Mouse (Mus musculus) stomach, embryonic 16.5 days (tissue): ENCODE results near the gene Tlk2. TPM values are rescaled to one million over a fixed set of nuclear protein-coding genes. Genes with fewer than 3 reads are reported as not detected.

Source experiments
- ATAC-seq: fragments of 200-750 bp; cut with Nextera tagmentation; 2 replicates; pipeline ENCODE4 v1.8.0; 2017; ENCODE audit warnings: moderate number of reproducible peaks, moderate TSS enrichment; ENCODE audit not compliant: insufficient read depth, low FRiP score
- H3K27ac ChIP-seq: fragments of 300-500 bp; sonication (generic); 2 replicates; pipeline ENCODE4 v1.5.1; 2014; ENCODE audit warnings: low read length
- H3K27me3 ChIP-seq: fragments of 300-500 bp; sonication (generic); 2 replicates; pipeline ENCODE4 v1.6.1; 2014; ENCODE audit warnings: low read length, control low read depth, mixed read lengths; ENCODE audit not compliant: control insufficient read depth, insufficient read depth
- H3K36me3 ChIP-seq: fragments of 300-500 bp; sonication (generic); 2 replicates; pipeline ENCODE4 v1.6.1; 2014; ENCODE audit warnings: low read length; ENCODE audit not compliant: control insufficient read depth, insufficient read depth
- H3K4me1 ChIP-seq: fragments of 300-500 bp; sonication (generic); 2 replicates; pipeline ENCODE4 v1.6.1; 2014; ENCODE audit warnings: low read length, control low read depth, mixed read lengths; ENCODE audit not compliant: control insufficient read depth, insufficient read depth
- H3K4me2 ChIP-seq: fragments of 300-500 bp; sonication (generic); 2 replicates; pipeline ENCODE4 v1.6.1; 2014; ENCODE audit warnings: low read depth, low read length, mixed read lengths
- H3K4me3 ChIP-seq: fragments of 300-500 bp; sonication (generic); replicated peaks from 2 replicates; pipeline ENCODE4 v1.5.1; 2014; ENCODE audit warnings: mild to moderate bottlenecking, low read length
- H3K9ac ChIP-seq: fragments of 300-500 bp; sonication (generic); 2 replicates; pipeline ENCODE4 v1.6.1; 2014; ENCODE audit warnings: low read length
- H3K9me3 ChIP-seq: fragments of 300-500 bp; sonication (generic); replicated peaks from 2 replicates; pipeline ENCODE4 v1.6.1; 2016; ENCODE audit warnings: low read length, control low read depth; ENCODE audit not compliant: control insufficient read depth
- WGBS: fragments of 180-500 bp; shearing (Covaris S2); extraction: QIAGEN DNeasy Blood & Tissue Kit; methylation state at CpG from one replicate; pipeline ENCODE4 v1.1.7; 2014; 5-methylcytosine and 5-hydroxymethylcytosine counted together
- polyA plus RNA-seq: library from polyadenylated mRNA; unstranded; fragments of >200 nt; fragmentation: Nextera tagmentation; extraction: Ambion mirVana; gene quantifications from 2 replicates; pipeline ENCODE4 v1.2.1, GENCODE M21; 2015

Tlk2 gene
- polyA plus RNA-seq, 1 experiment from 2014 or later = 10.5 TPM

DNA sequence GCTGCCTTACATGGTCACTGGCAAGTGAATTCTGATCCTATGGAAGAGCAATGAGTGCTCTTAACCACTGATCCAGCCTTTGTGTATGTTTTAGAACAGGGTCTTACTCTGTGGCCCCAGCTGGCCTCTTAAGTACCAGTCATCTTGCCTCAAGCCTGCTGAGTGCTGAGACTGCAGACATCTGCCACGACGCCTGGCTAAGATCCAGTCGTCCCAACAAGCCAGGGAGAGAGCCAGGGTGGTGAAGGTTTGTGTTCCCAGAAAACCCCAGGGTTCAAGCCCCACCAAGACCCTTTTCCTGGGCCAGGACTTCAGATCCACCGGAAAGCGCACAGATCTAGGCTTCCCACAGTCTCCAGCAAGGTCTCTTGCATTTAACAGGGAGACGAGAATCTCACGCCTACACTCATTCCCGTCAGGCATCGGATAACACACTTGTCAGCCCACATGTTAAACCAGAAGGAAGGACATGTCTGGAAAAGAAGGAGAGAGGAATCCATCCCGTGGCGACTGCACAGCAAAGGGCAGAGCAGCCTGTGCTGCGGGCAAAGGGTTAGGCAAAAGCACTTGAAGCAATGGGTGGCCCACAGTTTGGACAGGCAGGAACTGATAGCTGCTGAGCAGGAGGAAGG lies 133.8 kb downstream of the Tlk2 start:
- 0 out of 2 replicates have a peak, but pooled peaks have one; percentile 12 for ATAC-seq

DNA sequence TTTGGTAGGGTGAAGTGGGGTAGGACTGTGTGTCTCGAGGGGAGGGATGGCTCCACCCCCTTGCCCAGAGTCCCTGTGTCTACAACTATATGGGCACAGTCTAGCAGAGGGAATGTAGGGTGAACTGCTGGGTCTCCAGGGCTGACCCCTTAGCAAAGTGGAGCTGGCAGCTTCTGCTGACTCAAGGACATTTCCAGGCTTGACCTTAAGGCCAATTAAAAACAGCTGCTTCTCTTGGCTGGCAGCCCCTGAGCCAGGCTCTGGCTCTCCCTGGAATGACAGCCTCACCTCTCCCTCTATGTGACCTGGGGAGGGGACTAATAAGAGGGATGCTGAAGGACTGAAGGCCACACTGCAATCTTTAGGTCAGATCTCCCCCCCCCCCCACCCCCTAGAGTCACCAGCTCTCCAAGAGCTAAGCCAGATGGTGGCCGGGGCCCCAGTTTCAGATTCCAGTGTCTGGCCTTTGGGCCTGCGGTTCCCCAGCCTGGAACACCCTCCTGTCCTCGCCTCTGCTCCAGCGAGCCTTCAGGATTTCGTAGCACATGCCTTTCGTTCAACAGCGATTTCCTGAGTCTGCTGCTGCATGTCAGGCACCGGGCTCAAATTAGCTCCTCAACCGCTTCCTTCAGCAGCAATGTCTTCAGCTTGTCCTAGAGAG lies 134.5 kb downstream of the Tlk2 start:
- H3K9ac ChIP-seq = no peak overlapping the region
- no peak overlapping the region for H3K4me2 ChIP-seq
- H3K4me3 ChIP-seq = no peak overlapping the region
- H3K9me3 ChIP-seq = no peaks in the 10 kb centered on the region
- H3K36me3 ChIP-seq = no peaks in the 10 kb centered on the region
- ATAC-seq = peak; percentile 61; the same call in 1 of the 2 replicates
- peak overlapping the region; percentile 19; the same call in 1 of the 2 replicates for H3K27ac ChIP-seq
- H3K27me3 ChIP-seq = no peaks in the 10 kb centered on the region
- peaks cover 23% of the 10 kb centered on the region for H3K4me1 ChIP-seq
- WGBS = 36% methylated on average over 10 of the region's 10 CpGs

More for the DNA sequence above, 133.8 kb downstream of the Tlk2 start:
- no peak overlapping the region for H3K4me2 ChIP-seq
- no peak overlapping the region for H3K27ac ChIP-seq
- H3K4me1 ChIP-seq = peaks cover 23% of the 10 kb centered on the region
- H3K4me3 ChIP-seq = no peak overlapping the region
- no peaks in the 10 kb centered on the region for H3K27me3 ChIP-seq
- WGBS = 46% methylated on average over 12 of the region's 12 CpGs
- no peaks in the 10 kb centered on the region for H3K36me3 ChIP-seq
- no peaks in the 10 kb centered on the region for H3K9me3 ChIP-seq
- H3K9ac ChIP-seq = no peak overlapping the region

DNA sequence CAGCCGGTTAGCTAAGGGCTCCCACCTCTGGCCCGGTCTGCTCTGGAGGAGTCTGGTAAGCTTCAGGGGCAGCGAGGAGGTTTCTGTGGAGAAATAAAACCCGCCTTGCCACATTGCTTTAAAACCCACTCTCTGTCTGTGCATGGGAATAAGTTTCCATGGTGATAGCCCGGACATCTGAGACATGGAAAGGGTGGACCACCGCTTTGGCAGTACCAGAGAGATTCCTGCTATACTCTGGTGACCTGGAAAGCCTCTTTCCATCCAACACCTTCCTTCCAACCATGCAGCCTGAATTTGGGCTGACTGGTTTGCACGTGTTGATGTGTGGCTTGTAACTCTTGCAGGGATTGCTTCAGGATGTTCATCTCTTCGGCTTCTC lies 135.0 kb downstream of the Tlk2 start:
- peaks cover 23% of the 10 kb centered on the region for H3K4me1 ChIP-seq
- H3K27me3 ChIP-seq = no peaks in the 10 kb centered on the region
- ATAC-seq = no peak

DNA sequence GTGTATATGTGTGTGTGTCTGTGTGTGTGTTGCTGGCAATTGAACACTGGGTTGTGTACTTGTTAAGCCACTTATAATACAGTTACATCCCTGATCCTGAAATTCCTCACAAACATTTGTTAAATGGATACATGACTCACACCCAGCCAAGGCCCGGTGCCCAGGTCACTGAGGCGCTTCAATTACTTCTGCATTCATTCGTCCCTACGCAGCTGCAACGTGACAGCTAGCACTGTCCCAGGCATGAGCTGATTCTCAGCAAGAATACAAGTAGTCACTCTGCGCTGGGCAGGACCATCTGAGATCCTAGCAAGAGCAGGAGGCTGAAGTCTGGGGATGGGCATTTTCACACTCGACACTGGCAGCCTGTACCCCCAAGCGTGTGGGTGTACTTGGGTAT lies 136.7 kb downstream of the Tlk2 start:
- Histone ChIP-seq H3K27ac (no peak overlapping the region), H3K9ac (no peak overlapping the region), H3K4me1 (peaks cover 23% of the 10 kb centered on the region), H3K9me3 (no peaks in the 10 kb centered on the region; the same call in 1 of the 2 replicates), H3K4me3 (no peak overlapping the region), H3K36me3 (no peaks in the 10 kb centered on the region), H3K4me2 (no peak overlapping the region), H3K27me3 (no peaks in the 10 kb centered on the region)
- WGBS = 71% methylated on average over 8 of the region's 8 CpGs
- no peak for ATAC-seq

More for the DNA sequence above, 135.0 kb downstream of the Tlk2 start:
- no peaks in the 10 kb centered on the region for H3K36me3 ChIP-seq
- no peak overlapping the region for H3K4me2 ChIP-seq
- H3K27ac ChIP-seq = peak overlapping the region; percentile 19; the same call in 1 of the 2 replicates
- H3K4me3 ChIP-seq = no peak overlapping the region
- no peaks in the 10 kb centered on the region for H3K9me3 ChIP-seq
- 59% methylated on average over 8 of the region's 8 CpGs for WGBS
- 0 out of 2 replicates have a peak overlapping the region, but pooled peaks have one; percentile 31 for H3K9ac ChIP-seq

DNA sequence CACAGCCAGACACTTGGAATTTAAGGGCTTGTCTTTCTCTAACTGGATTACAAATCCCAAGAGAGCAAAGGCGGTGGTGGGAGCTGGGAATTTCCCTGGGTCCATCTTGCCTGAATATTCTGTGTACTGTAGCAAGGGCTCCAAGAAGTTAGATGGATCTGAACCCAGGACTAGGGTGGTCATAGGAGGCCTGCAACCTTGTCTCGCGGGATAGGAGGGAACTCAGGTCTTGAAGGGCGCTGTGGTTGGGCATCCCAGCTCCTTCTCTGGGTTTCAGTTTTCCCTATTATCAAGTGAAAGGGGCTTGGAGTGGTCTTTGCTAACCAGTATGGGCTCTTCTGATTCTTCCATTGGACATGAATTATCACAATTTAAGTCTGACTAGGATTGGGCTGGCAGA lies 137.5 kb downstream of the Tlk2 start:
- Histone ChIP-seq H3K4me2 (no peak overlapping the region), H3K27ac (no peak overlapping the region), H3K27me3 (no peaks in the 10 kb centered on the region), H3K36me3 (no peaks in the 10 kb centered on the region), H3K4me3 (no peak overlapping the region), H3K4me1 (peaks cover 23% of the 10 kb centered on the region), H3K9me3 (no peaks in the 10 kb centered on the region; the same call in 1 of the 2 replicates), H3K9ac (no peak overlapping the region)
- WGBS = 90% methylated on average over 4 of the region's 4 CpGs
- ATAC-seq = no peak

DNA sequence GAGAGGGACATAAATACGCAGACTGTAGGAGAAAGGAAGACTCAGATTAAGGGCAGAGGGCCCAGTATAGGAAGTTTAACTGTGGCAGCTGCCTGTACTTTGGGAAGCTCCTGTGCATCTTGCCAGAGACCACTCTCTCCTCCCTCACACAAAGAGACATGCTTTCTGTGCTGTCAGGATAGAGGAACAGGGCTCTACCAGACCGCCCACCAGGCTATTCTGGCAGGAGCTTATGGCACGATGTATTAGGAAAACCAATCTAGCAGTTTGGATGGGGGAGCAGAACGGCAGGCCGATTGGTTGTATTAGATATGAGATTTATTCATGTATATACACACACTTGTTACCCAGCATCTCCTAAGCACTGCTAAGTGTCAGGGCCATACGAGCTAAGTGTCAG lies 139.2 kb downstream of the Tlk2 start:
- WGBS = 86% methylated on average over 6 of the region's 6 CpGs
- Histone ChIP-seq H3K4me2 (no peak overlapping the region), H3K4me3 (no peak overlapping the region), H3K27me3 (no peaks in the 10 kb centered on the region), H3K27ac (no peak overlapping the region), H3K9ac (no peak overlapping the region), H3K9me3 (no peaks in the 10 kb centered on the region; the same call in 1 of the 2 replicates), H3K4me1 (peaks cover 14% of the 10 kb centered on the region), H3K36me3 (no peaks in the 10 kb centered on the region)
- ATAC-seq = no peak

DNA sequence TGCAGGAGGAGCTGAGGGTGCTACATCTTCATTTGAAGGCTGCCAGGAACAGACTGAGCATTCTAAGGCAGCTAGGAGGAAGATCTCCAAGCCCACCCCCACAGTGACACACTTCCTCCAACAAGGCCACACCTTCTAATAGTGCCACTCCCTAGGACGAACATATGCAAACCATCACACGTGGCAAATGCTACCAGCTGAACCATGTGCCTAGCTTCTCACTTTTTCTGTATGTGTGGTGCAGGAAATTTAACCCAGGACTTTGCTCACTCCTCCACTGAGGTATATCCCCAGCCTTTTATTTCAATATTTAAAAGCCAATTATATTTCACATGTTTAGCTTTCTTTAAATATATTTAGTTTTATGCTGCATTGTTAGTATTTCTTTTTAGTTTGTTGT lies 142.5 kb downstream of the Tlk2 start:
- whole genome bisulfite sequencing = 53% methylated on average over 2 of the region's 2 CpGs

DNA sequence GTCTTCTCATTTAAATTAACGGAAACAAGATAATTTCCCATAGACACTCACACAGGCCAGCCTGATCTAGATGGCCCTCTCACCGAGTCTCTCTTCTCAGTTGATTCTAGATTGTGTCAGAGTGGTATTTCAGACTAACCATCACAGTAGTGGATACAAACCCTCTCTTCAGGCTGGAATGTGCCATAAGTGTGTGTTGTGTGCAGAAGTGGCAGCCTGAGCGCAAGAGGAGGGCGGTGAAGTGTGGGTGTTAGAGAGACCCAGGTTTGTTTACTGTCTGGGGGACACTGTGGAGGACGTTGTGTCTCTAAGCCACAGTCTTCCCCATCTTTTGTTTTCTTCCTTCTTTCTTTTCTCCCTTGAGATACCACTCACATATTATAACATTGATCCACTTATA lies 144.9 kb downstream of the Tlk2 start:
- no peaks in the 10 kb centered on the region for H3K4me1 ChIP-seq
- no peaks in the 10 kb centered on the region for H3K27me3 ChIP-seq
- H3K4me3 ChIP-seq = no peak overlapping the region
- no peaks in the 10 kb centered on the region; the same call in 1 of the 2 replicates for H3K9me3 ChIP-seq
- 80% methylated on average over 5 of the region's 5 CpGs for WGBS
- ATAC-seq = no peak
- no peaks in the 10 kb centered on the region for H3K36me3 ChIP-seq
- no peak overlapping the region for H3K9ac ChIP-seq
- no peak overlapping the region for H3K4me2 ChIP-seq
- no peak overlapping the region for H3K27ac ChIP-seq

More for the DNA sequence above, 142.5 kb downstream of the Tlk2 start:
- H3K9me3 ChIP-seq = no peaks in the 10 kb centered on the region; the same call in 1 of the 2 replicates
- H3K27me3 ChIP-seq = no peaks in the 10 kb centered on the region
- H3K4me3 ChIP-seq = no peak overlapping the region
- H3K27ac ChIP-seq = no peak overlapping the region
- no peak overlapping the region for H3K4me2 ChIP-seq
- H3K4me1 ChIP-seq = no peaks in the 10 kb centered on the region
- H3K9ac ChIP-seq = no peak overlapping the region
- no peaks in the 10 kb centered on the region for H3K36me3 ChIP-seq
- ATAC-seq = no peak

DNA sequence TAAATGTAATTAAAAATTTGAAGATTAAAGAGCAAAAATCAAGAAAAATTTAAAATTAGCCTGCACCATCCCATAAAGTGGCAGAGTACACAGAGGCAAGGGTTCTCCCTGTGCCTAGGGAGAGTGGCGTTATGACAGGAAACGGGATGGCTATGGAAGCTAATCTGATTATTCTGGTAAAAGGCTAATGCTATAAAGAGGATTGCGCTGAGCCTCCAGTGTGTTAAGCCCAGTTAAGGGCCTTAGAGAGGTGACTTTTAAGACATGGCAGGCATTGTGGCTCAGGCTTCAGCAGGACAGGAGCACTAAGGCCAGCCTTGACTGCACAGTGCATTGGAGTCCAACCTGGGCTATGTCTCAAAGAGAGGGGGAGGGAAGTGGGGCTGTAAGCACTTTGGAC lies 148.5 kb downstream of the Tlk2 start:
- H3K27me3 ChIP-seq = no peaks in the 10 kb centered on the region
- no peaks in the 10 kb centered on the region for H3K36me3 ChIP-seq
- ATAC-seq = no peak
- H3K4me3 ChIP-seq = no peak overlapping the region
- H3K4me2 ChIP-seq = no peak overlapping the region
- 89% methylated on average over 3 of the region's 3 CpGs for WGBS
- H3K9me3 ChIP-seq = no peaks in the 10 kb centered on the region
- H3K4me1 ChIP-seq = peaks cover 5% of the 10 kb centered on the region; the same call in 1 of the 2 replicates
- H3K27ac ChIP-seq = no peak overlapping the region
- H3K9ac ChIP-seq = no peak overlapping the region
